Mouse (Mus musculus): ENCODE measurements around the gene Sgsm1.
A peak's percentile ranks its signal among the peaks of the same experiment; 100 is the strongest.

Gene Sgsm1

DNA sequence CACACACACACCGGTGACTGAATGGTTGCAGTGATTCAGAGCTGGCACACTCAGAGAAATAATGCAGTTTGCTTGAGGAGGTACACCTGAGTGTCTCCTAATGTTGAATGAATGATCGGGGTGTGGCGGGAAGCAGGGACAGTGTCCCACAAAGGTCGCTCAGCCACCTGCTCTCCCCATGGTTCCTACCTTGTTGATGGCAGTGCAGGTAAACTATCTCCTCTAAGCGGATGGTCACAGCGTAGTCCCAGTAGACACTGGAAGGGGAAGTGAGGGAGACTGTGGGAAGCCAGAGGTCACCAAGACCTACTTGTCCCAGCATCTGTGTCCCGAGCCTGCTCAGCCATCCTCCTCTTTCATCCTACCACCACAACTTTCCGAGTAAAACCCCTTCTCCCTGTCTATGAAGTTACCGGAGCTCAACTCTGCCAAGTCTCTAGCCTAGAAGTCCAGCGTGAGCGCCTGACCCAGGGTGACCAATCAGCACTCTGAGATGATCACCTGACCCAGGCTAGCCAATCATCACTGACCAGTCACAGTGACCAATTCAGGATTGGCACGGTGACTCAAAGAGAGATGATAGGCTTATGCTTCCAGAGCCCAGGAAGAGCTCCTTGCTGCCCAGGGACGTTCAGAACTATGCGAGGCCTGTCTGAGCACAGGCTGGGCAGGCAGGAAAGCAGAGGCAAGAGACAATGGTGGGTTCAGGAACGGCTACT is 30.3 kb downstream of the Sgsm1 start:
- DNase-seq: peak; percentile 17 to 32

DNA sequence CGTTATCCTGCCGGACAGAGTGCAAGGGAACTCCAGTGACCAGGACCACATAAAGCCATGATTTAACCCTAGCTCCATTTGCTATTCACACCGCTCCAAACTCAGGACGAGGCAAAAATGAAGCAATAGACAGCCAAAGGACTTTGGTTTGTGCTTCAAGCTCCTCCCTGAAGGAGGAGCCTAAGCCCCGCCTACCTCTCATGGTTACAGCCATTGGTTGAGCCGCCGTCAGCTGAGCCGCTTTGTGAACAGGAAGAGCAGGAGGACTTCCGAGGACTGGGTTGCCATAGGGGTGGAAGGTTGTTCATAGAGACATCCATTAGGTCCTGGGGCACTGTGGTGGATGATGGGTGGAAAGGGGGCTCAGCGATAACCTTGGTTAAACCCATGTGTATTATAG is 34.7 kb downstream of the Sgsm1 start:
- no peak for DNase-seq

DNA sequence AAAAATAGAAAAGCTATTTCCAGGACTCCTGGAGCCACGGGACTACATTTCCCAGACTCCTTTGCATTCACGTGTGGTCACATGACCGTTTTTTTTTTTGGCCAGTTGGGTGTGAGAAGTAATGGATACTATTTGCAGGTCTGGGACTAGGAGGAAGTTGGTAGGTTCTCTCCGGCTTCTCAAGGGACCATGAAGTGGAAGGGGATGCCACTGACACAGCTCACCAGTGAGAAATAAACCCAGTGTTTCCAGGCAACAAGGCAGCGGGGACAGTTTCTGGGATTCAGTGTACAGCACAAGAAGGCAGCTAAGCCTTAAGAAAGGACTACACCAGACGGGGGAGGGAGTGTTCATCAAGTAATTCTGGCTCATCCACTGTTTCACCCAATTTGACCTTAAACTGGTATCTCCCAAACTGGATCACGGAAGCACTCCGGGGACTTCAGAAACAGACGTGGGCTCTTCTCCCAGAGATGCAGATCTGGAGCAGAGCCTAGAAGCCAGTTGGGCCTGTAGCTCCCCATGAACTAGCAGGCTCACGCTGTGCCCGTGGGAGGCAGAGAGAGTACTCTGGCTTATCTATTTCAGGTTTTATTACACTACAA is 39.3 kb downstream of the Sgsm1 start:
- DNase-seq: no peak

DNA sequence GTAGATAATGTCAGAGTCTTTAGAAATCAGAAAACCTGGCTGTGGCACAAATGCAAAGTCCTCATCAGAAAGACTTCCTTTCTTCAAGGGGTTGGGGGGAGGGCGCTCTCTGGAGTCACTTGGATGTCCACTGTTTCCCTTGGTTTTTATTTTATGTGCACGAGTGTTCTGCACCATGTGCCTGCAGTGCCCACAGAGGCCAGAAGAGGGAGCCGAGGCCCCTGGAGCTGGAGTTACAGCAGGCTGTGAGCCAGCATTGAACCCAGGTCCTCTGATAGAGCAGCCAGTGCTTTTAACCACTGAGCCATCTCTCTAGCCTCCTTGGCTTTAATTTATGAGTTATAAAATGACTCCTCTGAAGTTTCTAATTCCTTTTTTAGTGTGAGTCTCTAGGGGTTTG is 40.5 kb downstream of the Sgsm1 start:
- DNase-seq: no peak

DNA sequence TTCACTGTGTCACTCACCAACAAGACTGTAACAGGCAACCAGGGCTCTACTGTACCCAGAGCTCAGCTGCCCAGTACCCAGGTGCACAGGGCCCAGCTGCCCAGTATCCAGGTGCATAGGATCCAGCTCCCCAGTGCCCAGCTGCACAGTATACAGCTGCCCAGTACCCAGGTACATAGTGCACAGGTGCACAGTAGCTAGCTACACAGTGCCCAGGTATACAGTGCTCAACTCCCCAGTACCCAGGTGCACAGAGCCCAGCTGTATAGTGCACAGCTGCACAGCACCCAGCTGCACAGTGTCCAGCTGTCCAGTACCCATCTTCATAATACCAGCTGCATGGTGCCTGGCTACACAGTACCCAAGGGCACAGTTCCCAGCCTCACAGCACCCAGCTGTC is 42.3 kb downstream of the Sgsm1 start:
- no peak for DNase-seq

DNA sequence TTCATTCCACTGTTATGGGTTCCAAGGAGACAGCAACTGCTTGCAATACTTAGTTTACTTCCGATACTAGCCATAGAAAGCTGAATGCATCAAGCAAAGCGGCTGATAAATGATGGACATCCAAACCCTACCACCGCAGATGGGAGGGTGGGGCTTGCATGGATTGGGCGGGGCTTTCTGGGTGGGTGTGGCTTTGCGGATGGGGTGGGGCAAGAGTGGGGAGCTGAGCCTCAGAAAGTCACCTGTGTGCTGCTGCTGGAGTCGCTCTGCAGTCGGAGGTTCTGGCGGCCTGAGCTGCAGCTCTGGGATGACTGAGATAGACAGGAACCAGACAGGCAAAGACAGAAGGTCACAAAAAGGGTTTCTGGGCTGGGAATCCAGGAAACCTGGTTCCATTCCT is 44.9 kb downstream of the Sgsm1 start:
- DNase-seq: no peak

DNA sequence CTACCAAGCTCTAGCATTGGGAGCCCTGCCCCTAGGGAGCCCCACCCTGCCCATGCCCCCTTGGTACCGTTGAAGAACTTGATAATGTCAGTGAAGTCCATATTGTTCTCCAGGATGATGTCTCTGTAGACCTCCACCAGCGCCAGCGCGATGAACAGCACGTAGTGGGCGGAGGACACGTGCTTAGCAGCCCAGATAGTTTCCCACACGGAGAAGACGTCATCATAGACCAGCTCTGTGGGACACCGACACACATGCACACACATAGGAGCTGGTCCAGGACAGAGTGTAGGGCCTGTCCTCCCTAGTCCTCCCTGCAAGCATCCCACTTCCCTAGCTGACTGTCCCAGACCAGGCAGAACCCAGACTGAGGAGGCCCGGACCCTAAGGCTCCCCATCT is 59.8 kb downstream of the Sgsm1 start:
- no peak for DNase-seq

DNA sequence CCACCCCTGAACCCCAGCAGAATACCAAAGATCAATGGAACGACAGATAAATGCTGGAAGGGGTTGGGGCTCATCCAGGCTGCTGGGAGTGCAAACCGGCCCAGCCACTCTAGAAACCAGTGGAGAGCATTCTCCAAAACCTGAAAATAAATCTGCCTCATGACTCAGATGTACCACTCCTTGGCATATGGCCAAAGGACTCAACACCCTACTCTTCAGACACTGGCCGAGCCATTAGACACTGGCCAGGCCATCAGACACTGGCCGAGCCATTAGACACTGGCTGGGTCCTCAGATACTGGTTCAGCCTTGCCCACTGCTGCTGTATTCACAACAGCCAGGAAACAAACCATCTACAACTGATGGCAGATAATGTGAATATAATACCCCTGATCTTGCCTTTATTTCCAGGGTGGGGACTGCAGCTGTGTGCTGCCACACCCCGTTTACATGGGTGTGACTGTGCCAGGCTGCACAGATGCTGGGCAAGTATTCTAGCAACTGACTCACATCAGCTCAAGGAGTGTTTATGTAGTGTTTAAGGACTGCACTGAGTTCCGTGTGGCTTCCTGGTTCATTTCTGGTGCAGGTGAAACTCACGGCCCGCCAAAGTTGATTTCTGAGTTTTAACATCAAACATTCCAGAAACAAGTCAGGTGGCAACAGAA is 61.2 kb downstream of the Sgsm1 start:
- DNase-seq: no peak

DNA sequence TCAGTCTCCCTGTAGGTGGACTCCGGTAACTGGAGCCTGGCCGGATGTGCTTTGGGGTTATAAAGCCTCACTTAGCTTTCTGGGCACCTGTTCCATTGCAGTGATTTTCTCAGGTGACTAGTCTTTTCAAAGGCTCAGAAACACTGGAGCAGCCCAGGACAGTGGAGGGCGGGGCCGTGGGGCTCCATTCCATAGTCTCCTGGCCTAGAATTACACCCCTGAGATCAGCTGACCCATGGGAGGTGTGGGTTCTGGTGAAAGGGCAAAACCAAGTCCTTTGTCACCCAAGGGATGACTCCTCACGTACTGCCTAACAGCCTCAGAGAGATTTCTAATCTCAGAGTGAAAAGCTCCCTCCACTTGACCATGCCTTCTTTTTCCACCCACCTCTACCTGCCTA is 80.4 kb downstream of the Sgsm1 start:
- DNase-seq: peak in 1 of 2 experiments; percentile 19

DNA sequence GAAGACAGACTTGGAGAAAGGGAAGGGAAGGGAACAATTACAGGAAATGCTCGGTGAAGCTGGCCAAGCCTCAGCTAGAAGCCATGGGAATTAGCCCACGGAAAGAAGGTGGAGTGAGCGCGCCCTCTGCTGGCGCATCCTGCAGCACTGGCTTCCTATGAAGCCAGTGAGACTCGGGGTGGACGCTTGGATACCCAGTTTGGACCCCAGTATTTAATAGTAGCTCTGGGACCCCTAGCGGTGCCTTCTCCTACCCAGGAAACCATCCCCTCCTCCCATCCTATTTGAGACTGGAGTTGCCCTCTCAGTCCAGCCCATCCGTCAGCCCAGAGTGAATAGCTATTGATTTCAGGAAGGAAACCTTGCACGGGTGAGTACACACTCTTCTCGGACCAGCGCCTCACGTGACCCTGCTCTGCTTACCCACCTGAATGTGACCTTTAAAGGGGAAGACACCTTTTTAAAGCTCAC is 83.9 kb downstream of the Sgsm1 start, which contains the start of gene Tmem211:
Tmem211 (plus strand) TSS at position 278 of the 471 bp plus-strand sequence.
- peak; percentile 88 to 95 for DNase-seq

DNA sequence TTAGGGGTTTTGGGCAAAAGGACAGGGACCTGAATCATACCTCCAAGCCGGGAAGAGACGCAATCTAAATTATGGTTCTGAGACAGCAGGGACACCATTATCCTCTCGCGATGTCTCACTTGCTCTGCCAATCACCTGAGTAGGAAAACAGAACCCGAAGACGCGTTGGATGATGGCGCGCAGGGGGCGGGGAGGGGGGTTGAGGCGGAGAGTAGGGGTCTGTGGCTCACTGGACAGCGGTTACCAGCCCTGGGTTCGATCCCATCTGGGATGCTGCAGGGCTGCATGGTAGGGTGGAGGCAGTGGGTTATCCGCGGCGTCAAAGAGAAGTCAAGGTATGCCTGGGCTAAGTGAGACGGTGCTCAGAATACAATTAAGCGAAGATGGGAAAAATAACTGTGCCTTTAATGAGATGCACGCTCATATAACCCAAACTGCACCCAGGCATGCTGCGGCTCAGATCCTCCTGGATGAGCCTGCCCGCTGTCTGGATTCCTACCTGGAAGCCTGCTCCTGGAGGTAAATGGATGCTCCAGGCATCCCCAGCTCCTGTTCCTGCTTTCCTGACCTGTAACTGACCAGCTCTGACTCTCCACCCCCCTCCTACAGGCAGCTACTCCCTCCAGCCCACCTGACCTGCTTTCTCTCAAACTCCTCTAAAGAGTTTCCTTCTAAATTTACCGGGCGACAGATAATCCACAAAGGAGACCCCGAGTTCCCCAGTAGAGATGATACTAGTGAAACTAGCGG is 84.7 kb downstream of the Sgsm1 start:
- DNase-seq: no peak

DNA sequence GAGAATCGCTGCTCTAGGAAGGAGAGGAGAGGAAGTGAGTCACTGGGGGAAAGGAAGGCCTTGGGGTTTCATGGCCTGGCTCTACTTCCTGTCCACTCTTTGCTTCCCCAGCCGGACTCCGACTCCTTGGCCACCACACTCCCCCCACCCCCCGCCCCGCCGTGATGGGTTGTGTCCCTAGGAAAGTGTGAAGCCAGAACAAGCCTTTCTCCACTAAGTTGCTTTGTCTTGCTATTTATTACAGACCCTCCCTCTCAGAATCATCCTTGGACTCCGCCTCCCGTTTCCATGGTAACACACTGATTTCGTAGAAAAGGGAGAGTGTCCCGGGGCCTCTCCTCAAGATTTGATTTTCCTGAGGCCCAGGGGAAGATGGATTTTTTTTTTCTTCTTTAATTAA is 85.3 kb downstream of the Sgsm1 start:
- no peak for DNase-seq

DNA sequence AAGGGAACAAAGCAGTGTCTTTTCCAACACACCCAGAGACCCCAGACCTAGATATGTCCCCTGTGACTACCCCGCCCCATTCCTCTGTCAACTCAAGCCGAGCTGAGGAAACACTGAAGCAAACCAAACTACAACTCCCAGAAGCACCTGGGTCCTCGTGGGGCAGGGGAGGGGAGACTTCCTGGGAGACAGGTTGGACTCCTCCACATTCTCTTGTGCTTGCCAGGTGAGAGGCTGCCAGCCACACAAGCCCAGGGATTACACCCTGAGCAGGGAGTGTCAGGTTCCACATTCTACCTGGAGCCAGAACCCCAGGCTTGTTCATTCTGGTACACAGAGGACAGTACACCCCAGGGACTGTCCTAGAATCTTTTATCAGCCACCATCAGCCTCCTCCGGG is 86.7 kb downstream of the Sgsm1 start:
- peak; percentile 40 to 58 for DNase-seq

DNA sequence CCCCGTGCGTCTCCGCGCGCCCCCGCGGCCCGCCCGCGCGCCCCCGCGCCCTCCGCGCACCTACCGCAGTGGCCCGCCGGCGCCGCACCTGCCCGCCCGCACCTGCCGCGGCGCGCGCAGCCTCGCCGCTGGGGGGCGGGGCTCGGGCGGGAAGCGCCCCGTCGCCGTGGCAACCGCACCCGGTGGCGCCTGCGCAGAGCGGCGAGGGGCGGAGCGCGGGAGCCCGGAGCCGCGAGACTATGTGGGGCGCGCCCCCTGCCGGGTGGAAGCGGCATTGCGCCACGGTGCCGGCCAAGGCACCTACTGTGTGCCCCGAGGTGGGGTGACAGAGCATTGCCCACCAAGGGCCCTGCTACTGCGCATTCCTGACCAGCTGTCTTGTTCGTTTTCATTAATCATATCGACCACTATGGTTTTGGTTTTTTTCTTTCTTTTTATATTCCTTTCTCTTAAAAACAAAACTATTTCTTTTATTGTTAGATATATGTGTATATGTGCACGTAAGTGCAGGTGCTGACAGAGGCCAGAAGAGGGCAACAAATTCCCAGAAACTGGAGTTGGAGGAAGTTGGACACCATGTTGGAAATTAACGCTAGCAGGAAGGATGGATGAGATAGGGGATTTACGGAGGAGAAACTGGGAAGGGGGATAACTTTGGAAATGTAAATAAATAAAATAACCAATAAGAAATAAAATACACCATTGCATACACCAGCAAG is 89.3 kb downstream of the Sgsm1 start, which contains the start of gene 2900026A02Rik:
2900026A02Rik (minus strand) TSS at position 90 of the 719 bp plus-strand sequence.
- peak; percentile 81 to 95 for DNase-seq

DNA sequence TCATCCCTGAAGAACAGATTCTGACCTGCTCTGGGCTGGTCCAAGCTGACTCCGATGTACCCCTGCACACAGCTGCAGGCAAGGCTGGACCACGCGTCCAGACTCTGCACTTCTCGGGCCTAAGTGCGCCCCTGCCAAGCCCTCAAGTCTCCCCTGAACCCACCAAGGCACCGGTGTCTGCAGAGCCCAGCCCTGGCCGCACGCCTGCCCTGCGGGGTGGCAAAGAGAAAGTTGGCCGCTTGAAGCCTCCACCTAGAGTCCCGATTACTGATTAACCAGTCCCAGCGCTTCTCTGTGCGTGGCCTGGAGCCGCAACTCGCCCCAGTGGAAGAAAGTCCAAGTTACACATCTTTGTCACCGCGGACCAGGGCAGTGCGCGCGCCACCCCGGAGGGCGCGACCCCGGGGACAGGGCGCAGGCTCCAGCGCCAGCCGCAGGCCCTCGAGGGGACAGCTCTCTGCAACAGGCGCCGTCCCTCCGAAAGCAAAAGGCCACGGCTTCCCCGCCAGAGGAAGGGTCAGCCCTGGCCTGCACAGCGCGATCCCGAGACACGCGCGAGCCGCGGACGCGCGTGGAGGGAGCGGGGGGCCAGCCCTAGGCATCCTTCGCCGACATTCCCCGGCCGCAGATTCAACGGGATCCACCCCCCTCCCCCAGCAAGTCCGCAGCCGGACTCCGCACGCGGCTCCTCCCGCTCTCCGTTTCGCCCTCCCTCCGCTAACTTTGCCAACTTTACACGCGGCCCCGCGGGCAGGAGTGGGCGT is 90.0 kb downstream of the Sgsm1 start:
- peak; percentile 87 to 90 for DNase-seq

DNA sequence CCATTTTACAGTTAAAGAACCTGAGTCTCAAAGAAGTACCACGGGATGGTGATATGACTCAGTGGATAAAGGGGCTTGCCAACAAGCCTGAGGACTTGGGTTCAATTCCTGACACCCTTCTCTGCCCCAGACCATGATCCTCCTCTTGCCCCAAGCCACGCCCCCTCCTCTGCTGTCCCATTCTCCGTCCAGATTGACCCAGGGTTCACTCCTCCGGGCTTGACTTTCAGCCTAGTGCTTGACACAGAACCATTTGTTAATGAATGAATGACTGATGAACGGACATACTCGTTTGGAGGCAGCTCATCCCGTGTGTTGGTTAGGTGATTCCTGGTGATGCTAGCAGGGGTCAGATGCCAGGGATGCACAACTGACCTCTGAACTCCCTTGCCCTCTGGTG is 90.7 kb downstream of the Sgsm1 start:
- DNase-seq: peak in 1 of 2 experiments; percentile 55

DNA sequence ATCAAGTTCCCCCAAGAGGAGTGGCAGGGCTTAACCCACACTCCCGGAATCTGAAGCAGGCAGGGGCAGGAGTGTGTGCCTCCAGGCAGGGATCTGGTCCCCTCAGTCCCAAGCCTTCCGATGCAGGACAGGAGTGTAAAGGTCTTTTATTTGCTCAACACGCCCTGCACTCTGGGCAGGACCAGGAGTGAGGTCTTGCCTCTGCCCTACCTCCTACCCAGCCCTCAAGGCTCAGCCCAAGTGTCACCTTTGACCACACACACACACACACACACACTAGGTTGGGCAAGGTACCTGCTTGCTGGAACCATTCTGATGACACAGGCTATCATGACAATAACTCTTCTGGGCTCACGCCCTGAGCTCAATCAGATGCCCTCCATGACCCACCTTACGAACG is 91.1 kb downstream of the Sgsm1 start:
- peak; percentile 54 to 74 for DNase-seq

DNA sequence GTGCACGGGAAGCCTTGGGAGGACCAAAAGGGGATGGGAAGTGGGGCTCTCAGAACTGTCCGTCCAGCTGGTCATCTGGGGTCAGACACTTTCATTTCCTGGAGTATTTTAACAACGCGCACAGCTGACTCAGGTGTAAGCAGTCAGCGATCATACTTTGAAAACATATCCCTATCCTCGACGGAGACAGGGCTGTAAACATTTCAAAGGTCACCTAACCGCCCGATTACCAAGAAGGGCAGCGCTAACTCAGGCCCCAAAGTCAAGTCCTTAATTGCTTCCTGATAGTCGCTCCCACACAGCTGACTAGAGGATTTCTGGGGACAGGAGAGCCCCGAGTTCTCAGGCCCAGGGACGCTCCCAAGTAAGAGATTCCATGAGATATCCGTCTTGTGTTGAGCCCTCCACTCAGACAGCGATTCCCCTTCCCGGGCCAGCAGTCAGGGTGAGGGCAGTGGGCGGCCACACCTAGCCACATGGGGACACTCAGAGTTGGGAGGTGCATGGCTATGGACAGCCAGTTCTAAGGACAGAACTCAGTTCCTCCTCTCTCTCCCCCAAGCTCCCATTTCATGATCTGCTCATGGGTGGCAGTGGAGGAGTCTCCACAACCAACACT is 91.9 kb downstream of the Sgsm1 start:
- peak in 1 of 2 experiments; percentile 46 for DNase-seq

DNA sequence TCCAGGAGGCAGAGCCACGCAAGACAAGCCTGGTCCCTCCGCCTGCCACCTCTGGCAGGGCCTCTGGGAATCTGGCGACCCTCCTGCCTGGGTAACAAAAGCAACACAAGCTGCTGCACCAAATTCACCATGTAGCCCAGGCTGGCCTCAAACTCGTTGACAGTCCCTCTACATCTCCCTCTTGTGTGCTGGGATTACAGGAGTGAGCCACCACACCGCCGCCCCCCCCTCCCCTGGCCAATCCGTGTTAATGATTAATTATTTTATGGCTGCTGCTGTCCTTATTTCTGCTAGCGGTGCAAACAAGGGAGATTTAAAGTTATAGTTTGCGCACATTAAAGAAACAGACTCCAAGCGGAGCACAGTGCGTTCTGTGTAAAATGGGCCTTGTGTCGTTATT is 93.5 kb downstream of the Sgsm1 start:
- peak; percentile 60 to 71 for DNase-seq

DNA sequence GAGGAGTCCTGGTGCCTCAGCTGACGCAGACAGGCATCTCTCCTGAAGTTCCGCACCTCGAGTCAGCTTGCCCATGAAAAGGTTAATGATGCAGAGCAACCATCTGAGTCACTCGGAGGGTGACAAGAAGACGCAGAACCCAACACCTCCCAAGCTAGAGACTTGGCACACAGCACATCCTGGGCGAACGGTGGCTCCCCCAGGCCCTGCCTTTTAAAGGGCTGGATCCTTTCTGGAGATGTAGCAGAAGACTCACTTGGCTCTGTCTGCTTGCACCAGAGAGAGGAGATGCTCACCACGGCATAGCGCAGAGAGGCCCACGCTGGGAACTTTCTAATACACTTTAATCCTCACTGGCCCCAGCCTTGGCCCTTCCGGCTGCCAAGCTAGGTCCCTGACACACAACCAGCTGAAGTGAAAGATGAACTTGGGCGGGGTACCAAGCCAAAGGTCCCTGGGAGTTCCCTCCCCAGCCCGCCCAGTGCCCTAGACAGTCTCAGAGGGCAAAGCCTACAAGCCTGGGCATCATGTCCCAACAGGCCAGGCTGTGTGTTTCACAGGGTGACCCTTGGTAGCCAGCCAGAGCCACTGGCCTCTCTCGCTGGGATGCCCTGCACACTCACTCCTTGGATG is 94.1 kb downstream of the Sgsm1 start:
- DNase-seq: peak; percentile 87 to 90

DNA sequence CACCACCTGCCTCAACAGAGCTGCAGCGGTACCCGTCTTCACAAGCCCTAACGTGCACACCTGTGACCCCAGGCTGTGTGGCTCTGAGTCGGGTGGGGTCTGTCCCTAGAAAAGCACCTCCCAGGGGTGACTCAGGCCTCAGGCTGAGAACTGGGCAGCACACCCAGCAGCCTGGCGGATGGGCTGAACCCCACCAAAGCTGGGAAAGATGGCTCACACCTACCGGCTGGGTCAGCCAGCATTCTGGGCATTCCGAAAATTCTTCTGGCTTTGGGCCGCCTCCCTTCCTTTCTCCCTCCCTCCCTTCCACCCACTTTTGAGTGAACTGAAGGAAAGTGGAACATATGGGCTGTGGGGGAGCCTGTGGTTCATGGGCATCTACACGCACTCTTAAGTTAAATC is 95.0 kb downstream of the Sgsm1 start:
- peak in 1 of 2 experiments; percentile 46 for DNase-seq

Data from kidney, postnatal 36 days (tissue).